Mouse (Mus musculus) MEL (cell line): Measurements from ENCODE around the gene Nrbf2. TPM values are rescaled to one million over a fixed set of nuclear protein-coding genes. Genes with fewer than 3 reads are reported as not detected.

Experiments
- DNase-seq: peaks from one replicate; pipeline ENCODE4 v3.0.0; 2011; ENCODE audit warnings: low read depth, low spot score
- H3K27ac ChIP-seq: 2 replicates; pipeline ENCODE4 v1.5.1; 2012; ENCODE audit warnings: low read depth, mild to moderate bottlenecking, control low read depth, low read length, moderate library complexity; ENCODE audit not compliant: control insufficient read depth
- H3K27me3 ChIP-seq, 2 experiments: fragments of 150-350 bp in 1 of 2; sonication (generic) in 1 of 2; 2 replicates each; pipeline ENCODE4 v1.6.1; 2012; ENCODE audit warnings: low read length in 2 of 2, mild to moderate bottlenecking in 2 of 2, improper control_type of control experiment in 1 of 2, moderate library complexity in 1 of 2; ENCODE audit not compliant: insufficient read depth in 2 of 2, control insufficient read depth in 1 of 2
- H3K36me3 ChIP-seq, 2 experiments: 2 replicates each; pipeline ENCODE4 v1.6.1; 2012 to 2014; ENCODE audit warnings: low read length in 2 of 2, improper control_type of control experiment in 1 of 2, inconsistent platforms in 1 of 2, mild to moderate bottlenecking in 1 of 2; ENCODE audit not compliant: insufficient read depth in 2 of 2, control insufficient read depth in 1 of 2
- H3K4me1 ChIP-seq, 2 experiments: fragments of 150-350 bp in 1 of 2; sonication (generic) in 1 of 2; 2 replicates each; pipeline ENCODE4 v1.6.1; 2012; ENCODE audit warnings: low read length in 2 of 2, improper control_type of control experiment in 1 of 2, mild to moderate bottlenecking in 1 of 2; ENCODE audit not compliant: insufficient read depth in 2 of 2, control insufficient read depth in 1 of 2
- H3K4me3 ChIP-seq, 2 experiments: fragments of 150-350 bp in 1 of 2; sonication (generic) in 1 of 2; 2 replicates each; pipeline ENCODE4 v1.5.1; 2012; ENCODE audit warnings: low read depth in 2 of 2, low read length in 2 of 2, mild to moderate bottlenecking in 2 of 2, moderate library complexity in 2 of 2, control low read depth in 1 of 2, improper control_type of control experiment in 1 of 2; ENCODE audit not compliant: control insufficient read depth in 1 of 2, insufficient read depth in 1 of 2
- H3K79me2 ChIP-seq: 2 replicates; pipeline ENCODE4 v1.6.1; 2012; ENCODE audit warnings: mild to moderate bottlenecking, low read length, moderate library complexity; ENCODE audit not compliant: control insufficient read depth, poor library complexity, insufficient read depth
- H3K9ac ChIP-seq: 2 replicates; pipeline ENCODE4 v1.6.1; 2012; ENCODE audit warnings: low read depth, mild to moderate bottlenecking, control low read depth, low read length, moderate library complexity; ENCODE audit not compliant: control insufficient read depth, poor library complexity, severe bottlenecking
- H3K9me3 ChIP-seq: fragments of 150-350 bp; sonication (generic); replicated peaks from 2 replicates; pipeline ENCODE4 v1.6.1; 2012; ENCODE audit warnings: mild to moderate bottlenecking, low read length, improper control_type of control experiment, moderate library complexity; ENCODE audit not compliant: insufficient read depth
- CHD1 ChIP-seq: IDR thresholded peaks from 2 replicates; pipeline ENCODE4 v1.6.1; 2012; ENCODE audit warnings: low read depth, mild to moderate bottlenecking, inconsistent platforms, low read length, improper control_type of control experiment
- CHD2 ChIP-seq: IDR thresholded peaks from 2 replicates; pipeline ENCODE4 v1.6.1; 2011; ENCODE audit warnings: low read length, improper control_type of control experiment
- JUND ChIP-seq: IDR thresholded peaks from 2 replicates; pipeline ENCODE4 v1.6.1; 2011; ENCODE audit warnings: low read depth, mild to moderate bottlenecking, improper control_type of control experiment, low read length
- MAZ ChIP-seq: IDR thresholded peaks from 2 replicates; pipeline ENCODE4 v1.6.1; 2012; ENCODE audit warnings: low read depth, mild to moderate bottlenecking, inconsistent platforms, low read length, improper control_type of control experiment
- MXI1 ChIP-seq: IDR thresholded peaks from 2 replicates; pipeline ENCODE4 v1.6.1; 2011; ENCODE audit warnings: mild to moderate bottlenecking, low read depth, low read length, improper control_type of control experiment
- POLR2A ChIP-seq, 2 experiments: IDR thresholded peaks; 2 replicates each; pipeline ENCODE4 v1.6.1; 2011 to 2012; ENCODE audit warnings: low read length in 2 of 2, mild to moderate bottlenecking in 2 of 2, control low read depth in 1 of 2, improper control_type of control experiment in 1 of 2, low read depth in 1 of 2, moderate library complexity in 1 of 2; ENCODE audit not compliant: control insufficient read depth in 1 of 2, insufficient read depth in 1 of 2, poor library complexity in 1 of 2
- SIN3A ChIP-seq: IDR thresholded peaks from 2 replicates; pipeline ENCODE4 v1.6.1; 2012; ENCODE audit warnings: low read length, improper control_type of control experiment, inconsistent platforms
- SMC3 ChIP-seq: IDR thresholded peaks from 2 replicates; pipeline ENCODE4 v1.6.1; 2011; ENCODE audit warnings: low read depth, low read length, improper control_type of control experiment
- USF1 ChIP-seq: IDR thresholded peaks from 2 replicates; pipeline ENCODE4 v1.6.1; 2014; ENCODE audit warnings: low read depth, mild to moderate bottlenecking, inconsistent platforms, low read length, improper control_type of control experiment, moderate library complexity
- USF2 ChIP-seq, 2 experiments: IDR thresholded peaks; 2 replicates each; pipeline ENCODE4 v1.6.1; 2011 to 2012; ENCODE audit warnings: improper control_type of control experiment in 2 of 2, low read length in 2 of 2, borderline replicate concordance in 1 of 2, inconsistent platforms in 1 of 2, low read depth in 1 of 2, mild to moderate bottlenecking in 1 of 2; ENCODE audit not compliant: insufficient read depth in 1 of 2
- ZMIZ1 ChIP-seq: IDR thresholded peaks from 2 replicates; pipeline ENCODE4 v1.6.1; 2012; ENCODE audit warnings: low read depth, mild to moderate bottlenecking, inconsistent platforms, low read length, improper control_type of control experiment, moderate library complexity
- polyA plus RNA-seq, 2 experiments: library from polyadenylated mRNA; stranded (reverse) in 1 of 2; unstranded in 1 of 2; fragments of >175 nt in 1 of 2; fragments of >200 nt in 1 of 2; gene quantifications; 2 replicates each; pipeline versions ENCODE4 v1.2.1 to v1.2.4; 2012; ENCODE audit warnings: low replicate concordance in 2 of 2, low read depth in 1 of 2; ENCODE audit not compliant: insufficient read length in 2 of 2, insufficient read depth in 1 of 2, missing spikeins in 1 of 2
- total RNA-seq: library from RNA; depleted of rRNA; stranded (reverse); fragments of 300-350 nt; gene quantifications from 2 replicates; pipeline ENCODE4 v1.2.3, GENCODE M21; 2012

Gene Nrbf2
- total and polyA plus RNA-seq, 3 experiments, result 19.5 to 38.9 TPM; not detected in 1

- no peaks in the 10 kb centered on the region for H3K27me3 ChIP-seq
- TF ChIP-seq ZMIZ1 (peak; percentile 3; the same call in 1 of the 2 replicates), USF1 (no peak), POLR2A (IDR thresholded peaks at IDR 0.05; ENCODE audit: control insufficient read depth in 1 of 2, insufficient read depth in 1 of 2, low read depth in 1 of 2, low read length in 2 of 2, poor library complexity in 1 of 2) (no peak; a peak in 2 of 4 replicates), CHD2 (no peak), MXI1 (0 out of 2 replicates have a peak, but pooled peaks have one; percentile 11), JUND (no peak)
- TF ChIP-seq, all 39 proteins: peak for 2
- H3K4me1 ChIP-seq, result peaks cover 15 to 27% of the 10 kb centered on the region in 2 experiments
- peak overlapping the region; percentile 70 for H3K9ac ChIP-seq
- peak; percentile 47 for DNase-seq
- H3K4me3 ChIP-seq, result peak overlapping the region; percentile 71 to 99
- H3K36me3 ChIP-seq, result peaks cover 2 to 25% of the 10 kb centered on the region in 2 experiments; a peak in 3 of 4 replicates
- H3K9me3 ChIP-seq, result no peaks in the 10 kb centered on the region
- peaks cover 45% of the 10 kb centered on the region for H3K79me2 ChIP-seq
- H3K27ac ChIP-seq, result no peak overlapping the region; the same call in 1 of the 2 replicates
Measured at GRCm38 (mm10) chr10:67284761-67285175, 337 bp downstream of the Nrbf2 start.

- H3K79me2 ChIP-seq, result peaks cover 48% of the 10 kb centered on the region
- peak overlapping the region; percentile 71 to 99 for H3K4me3 ChIP-seq
- peak; percentile 39 for DNase-seq
- no peaks in the 10 kb centered on the region for H3K27me3 ChIP-seq
- H3K27ac ChIP-seq, result no peak overlapping the region; the same call in 1 of the 2 replicates
- no peaks in the 10 kb centered on the region for H3K9me3 ChIP-seq
- peak overlapping the region; percentile 70 for H3K9ac ChIP-seq
- TF ChIP-seq USF2 (IDR thresholded peaks at IDR 0.05; ENCODE audit: borderline replicate concordance in 1 of 2, insufficient read depth in 1 of 2, low read depth in 1 of 2, low read length in 2 of 2) (no peak), SIN3A (0 out of 2 replicates have a peak, but pooled peaks have one; percentile 7), MAZ (no peak), CHD2 (no peak), POLR2A (IDR thresholded peaks at IDR 0.05; ENCODE audit: control insufficient read depth in 1 of 2, insufficient read depth in 1 of 2, low read depth in 1 of 2, low read length in 2 of 2, poor library complexity in 1 of 2) (no peak), JUND (no peak)
- peaks cover 2 to 23% of the 10 kb centered on the region in 2 experiments; a peak in 3 of 4 replicates for H3K36me3 ChIP-seq
- H3K4me1 ChIP-seq, result peaks cover 15 to 24% of the 10 kb centered on the region in 2 experiments
Measured at GRCm38 (mm10) chr10:67284311-67284710, 794 bp downstream of the Nrbf2 start.

- peak overlapping the region; percentile 71 to 99 for H3K4me3 ChIP-seq
Measured at GRCm38 (mm10) chr10:67283516-67283915, 1.6 kb downstream of the Nrbf2 start.

More at GRCm38 (mm10) chr10:67283516-67283915, 1.6 kb downstream of the Nrbf2 start:
- peak; percentile 37; the same call in 1 of the 2 replicates for TF ChIP-seq CHD1
- TF ChIP-seq USF2 (IDR thresholded peaks at IDR 0.05; ENCODE audit: borderline replicate concordance in 1 of 2, insufficient read depth in 1 of 2, low read depth in 1 of 2, low read length in 2 of 2), result no peak
- TF ChIP-seq SMC3, result 0 out of 2 replicates have a peak, but pooled peaks have one; percentile 0
- TF ChIP-seq, all 39 proteins: peak for 2
- Histone ChIP-seq H3K27me3 (no peaks in the 10 kb centered on the region), H3K9ac (peak overlapping the region; percentile 70), H3K36me3 (peaks cover 2 to 24% of the 10 kb centered on the region in 2 experiments; a peak in 3 of 4 replicates), H3K79me2 (peaks cover 53% of the 10 kb centered on the region), H3K9me3 (no peaks in the 10 kb centered on the region), H3K27ac (no peak overlapping the region), H3K4me1 (peaks cover 15 to 24% of the 10 kb centered on the region in 2 experiments)
- peak; percentile 42 for DNase-seq
